Mouse (Mus musculus) MEL (cell line): ENCODE results near the gene Clpp.

Source experiments
- GATA1 ChIP-seq: IDR thresholded peaks from 2 replicates; pipeline ENCODE4 v1.6.1; 2011; ENCODE audit warnings: low read depth, low read length, improper control_type of control experiment
- MAFK ChIP-seq: IDR thresholded peaks from 2 replicates; pipeline ENCODE4 v1.6.1; 2011; ENCODE audit warnings: low read depth, mild to moderate bottlenecking, low read length, improper control_type of control experiment, borderline replicate concordance
- POLR2A ChIP-seq, 2 experiments: IDR thresholded peaks; 2 replicates each; pipeline ENCODE4 v1.6.1; 2011 to 2012; ENCODE audit warnings: low read length in 2 of 2, mild to moderate bottlenecking in 2 of 2, control low read depth in 1 of 2, improper control_type of control experiment in 1 of 2, low read depth in 1 of 2, moderate library complexity in 1 of 2; ENCODE audit not compliant: control insufficient read depth in 1 of 2, insufficient read depth in 1 of 2, poor library complexity in 1 of 2

- TF ChIP-seq POLR2A (IDR thresholded peaks at IDR 0.05; ENCODE audit: control insufficient read depth in 1 of 2, insufficient read depth in 1 of 2, low read depth in 1 of 2, low read length in 2 of 2, poor library complexity in 1 of 2), result no peak
- TF ChIP-seq MAFK, result no peak
- no peak for TF ChIP-seq GATA1
These were observed 37.4 kb downstream of the Clpp start for GRCm38 (mm10) chr17:57027471-57027870.
